Mouse (Mus musculus) testis, adult 2 months (tissue): ENCODE measurements around the gene Sugct.

Experiments
- CTCF ChIP-seq: fragments of 200-500 bp; IDR thresholded peaks from 2 replicates; pipeline ENCODE4 v1.5.1; 2012; ENCODE audit warnings: low read depth, mild to moderate bottlenecking, inconsistent platforms, low read length, moderate library complexity; ENCODE audit not compliant: control insufficient read depth, insufficient read depth, insufficient replicate concordance
- POLR2A ChIP-seq: fragments of 200-500 bp; IDR thresholded peaks from 2 replicates; pipeline ENCODE4 v1.6.1; 2012; ENCODE audit warnings: low read depth, mild to moderate bottlenecking, inconsistent platforms, low read length, moderate library complexity; ENCODE audit not compliant: control insufficient read depth

GRCm38 (mm10) chr13:17701322-17701721, 6.0 kb upstream of the Sugct start:
- TF ChIP-seq POLR2A (no peak), CTCF (no peak)
